Mouse (Mus musculus): Measurements from ENCODE around the gene Mid1.

GRCm38 (mm10) chrX:169794421-169794820, 109.4 kb downstream of the Mid1 start:
- TF ChIP-seq CTCF (IDR thresholded peaks at IDR 0.05; ENCODE audit: low read depth, low read length), result no peak
- no peak for TF ChIP-seq POLR2AphosphoS5 (IDR thresholded peaks at IDR 0.05; ENCODE audit: insufficient replicate concordance, low read depth, low read length)
